Mouse (Mus musculus) inflammation-experienced regulatory T-cells (primary cell): Measurements from ENCODE around the gene Olfr514. TPM values are rescaled to one million over a fixed set of nuclear protein-coding genes. Genes with fewer than 3 reads are reported as not detected.

Experiments used
- polyA plus RNA-seq, 2 experiments: library from polyadenylated mRNA; unstranded; fragments of 100-300 nt; shearing (Covaris generic); gene quantifications; one replicate each; pipeline ENCODE4 v1.2.1; 2017

Gene Olfr514
- not detected for polyA plus RNA-seq

DNA sequence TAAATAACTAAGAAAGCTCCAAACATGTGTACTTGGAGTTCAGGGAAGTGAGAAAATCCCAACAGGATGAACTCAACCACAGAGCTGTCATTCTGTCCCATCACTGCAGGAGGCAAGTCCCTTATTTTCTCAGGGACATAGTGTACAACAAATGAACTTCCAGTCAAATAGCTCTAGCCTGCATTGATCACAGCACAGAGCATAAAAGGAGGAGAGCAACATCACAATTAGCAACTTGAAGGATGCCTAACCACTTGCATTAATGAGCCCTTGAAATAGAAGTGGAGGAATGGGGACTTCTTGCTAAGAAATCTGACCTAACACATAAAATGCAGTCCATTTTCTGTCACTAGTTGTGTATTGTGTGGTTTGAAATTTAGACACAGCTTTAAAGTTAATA is at the start of gene Olfr514:
Gene Olfr514 (minus strand): TSS at position 101 of the 400 bp plus-strand sequence.

DNA sequence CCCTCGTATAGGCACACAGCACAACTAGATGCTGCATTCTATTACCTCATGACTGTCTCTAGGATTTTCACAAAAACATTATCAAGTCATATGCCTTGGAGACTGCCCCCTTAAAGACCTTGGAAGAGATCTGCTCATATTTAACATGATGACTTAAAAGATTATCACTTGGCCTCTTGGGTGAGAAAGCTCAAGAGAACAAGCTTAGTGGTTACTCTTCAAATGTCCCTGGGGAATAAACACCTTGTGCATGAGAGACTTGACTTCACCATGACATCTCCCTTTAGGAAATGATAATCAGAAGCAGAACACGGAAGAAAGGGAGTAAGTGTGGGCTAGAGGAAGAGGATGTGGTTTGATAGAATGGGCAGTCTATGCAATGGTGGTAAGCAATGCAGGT is 46.5 kb upstream of the Olfr514 start, which contains the start of gene Olfr517:
Gene Olfr517 (minus strand): TSS at position 101 of the 400 bp plus-strand sequence.

GRCm38 (mm10) chr7:108850429-108850828 is 24.6 kb upstream of the Olfr514 start, which contains the start of gene Olfr516:
Gene Olfr516, minus strand, starts transcription at chr7:108850529.

Other genes with a start within 250 kb of the Olfr514 start
- gene Olfr506, start 215.2 kb downstream of the Olfr514 start, polyA plus RNA-seq: under 1 TPM; 0.13 to 0.61 TPM
- gene Olfr507, start 204.2 kb downstream of the Olfr514 start, polyA plus RNA-seq: not detected
- gene Olfr508, start 196.0 kb downstream of the Olfr514 start, polyA plus RNA-seq: not detected
- gene Olfr509, start 174.1 kb downstream of the Olfr514 start, polyA plus RNA-seq: under 1 TPM in 1 of 2 experiments, not detected in 1; 0.09 TPM
- gene Olfr510, start 159.6 kb downstream of the Olfr514 start, polyA plus RNA-seq: not detected
- gene Olfr512, start 112.7 kb downstream of the Olfr514 start, polyA plus RNA-seq: not detected
- under 1 TPM in 1 of 2 experiments, not detected in 1; 0.18 TPM for gene Olfr513, start 75.0 kb downstream of the Olfr514 start, polyA plus RNA-seq
- gene Olfr516, start 24.5 kb upstream of the Olfr514 start, polyA plus RNA-seq: not detected
- not detected for gene Olfr517, start 46.4 kb upstream of the Olfr514 start, polyA plus RNA-seq
- gene Olfr518, start 59.0 kb upstream of the Olfr514 start, polyA plus RNA-seq: under 1 TPM; 0.24 to 0.43 TPM
- gene Olfr519, start 68.4 kb upstream of the Olfr514 start, polyA plus RNA-seq: not detected
- under 1 TPM in 1 of 2 experiments, not detected in 1; 0.19 TPM for gene Nlrp10, start 104.2 kb upstream of the Olfr514 start, polyA plus RNA-seq
- gene Eif3f, start 108.4 kb upstream of the Olfr514 start, polyA plus RNA-seq: 100 to 1,000 TPM; 128 to 134 TPM
- 1 to 10 TPM; 1.3 to 2.2 TPM for gene Tub, start 124.3 kb upstream of the Olfr514 start, polyA plus RNA-seq